Mouse (Mus musculus) midbrain, embryonic 15.5 days (tissue): ENCODE data around the gene Gpr152. TPM values are rescaled to one million over a fixed set of nuclear protein-coding genes. Genes with fewer than 3 reads are reported as not detected.
"Not testable (repeated sequence)": the region's sequence is repeated elsewhere in the genome, so short reads cannot be mapped to it uniquely, and the experiment has no call there.

Source experiments
- ATAC-seq: fragments of 200-750 bp; cut with Nextera tagmentation; replicated peaks from 2 replicates; pipeline ENCODE4 v1.8.0; 2017; ENCODE audit warnings: moderate TSS enrichment
- H3K27ac ChIP-seq: fragments of 300-500 bp; sonication (generic); 2 replicates; pipeline ENCODE4 v1.5.1; 2015; ENCODE audit warnings: mild to moderate bottlenecking, inconsistent platforms
- H3K27me3 ChIP-seq: fragments of 300-500 bp; sonication (generic); replicated peaks from 2 replicates; pipeline ENCODE4 v1.6.1; 2015; ENCODE audit warnings: inconsistent platforms
- H3K36me3 ChIP-seq: fragments of 300-500 bp; sonication (generic); replicated peaks from 2 replicates; pipeline ENCODE4 v1.6.1; 2015; ENCODE audit warnings: inconsistent platforms
- H3K4me1 ChIP-seq: fragments of 300-500 bp; sonication (generic); 2 replicates; pipeline ENCODE4 v1.6.1; 2015; ENCODE audit warnings: inconsistent platforms
- H3K4me2 ChIP-seq: fragments of 300-500 bp; sonication (generic); 2 replicates; pipeline ENCODE4 v1.6.1; 2015; ENCODE audit warnings: inconsistent platforms, mild to moderate bottlenecking, moderate library complexity
- H3K4me3 ChIP-seq: fragments of 300-500 bp; sonication (generic); 2 replicates; pipeline ENCODE4 v1.5.1; 2015; ENCODE audit warnings: mild to moderate bottlenecking, inconsistent platforms
- H3K9ac ChIP-seq: fragments of 300-500 bp; sonication (generic); 2 replicates; pipeline ENCODE4 v1.6.1; 2015; ENCODE audit warnings: mild to moderate bottlenecking, inconsistent platforms
- H3K9me3 ChIP-seq: fragments of 300-500 bp; sonication (generic); 2 replicates; pipeline ENCODE4 v1.6.1; 2016; ENCODE audit warnings: inconsistent platforms
- WGBS: fragments of 180-500 bp; shearing (Covaris S2); methylation state at CpG from one replicate; pipeline ENCODE4 v1.1.7; 2015; ENCODE audit warnings: mixed read lengths; 5-methylcytosine and 5-hydroxymethylcytosine counted together
- polyA plus RNA-seq: library from polyadenylated mRNA; unstranded; fragments of >200 nt; fragmentation: Nextera tagmentation; extraction: Ambion mirVana; gene quantifications from 2 replicates; pipeline ENCODE4 v1.2.1, GENCODE M21; 2015

The Gpr152 gene
- polyA plus RNA-seq, 1 experiment from 2014 or later, result 0.04 TPM

DNA sequence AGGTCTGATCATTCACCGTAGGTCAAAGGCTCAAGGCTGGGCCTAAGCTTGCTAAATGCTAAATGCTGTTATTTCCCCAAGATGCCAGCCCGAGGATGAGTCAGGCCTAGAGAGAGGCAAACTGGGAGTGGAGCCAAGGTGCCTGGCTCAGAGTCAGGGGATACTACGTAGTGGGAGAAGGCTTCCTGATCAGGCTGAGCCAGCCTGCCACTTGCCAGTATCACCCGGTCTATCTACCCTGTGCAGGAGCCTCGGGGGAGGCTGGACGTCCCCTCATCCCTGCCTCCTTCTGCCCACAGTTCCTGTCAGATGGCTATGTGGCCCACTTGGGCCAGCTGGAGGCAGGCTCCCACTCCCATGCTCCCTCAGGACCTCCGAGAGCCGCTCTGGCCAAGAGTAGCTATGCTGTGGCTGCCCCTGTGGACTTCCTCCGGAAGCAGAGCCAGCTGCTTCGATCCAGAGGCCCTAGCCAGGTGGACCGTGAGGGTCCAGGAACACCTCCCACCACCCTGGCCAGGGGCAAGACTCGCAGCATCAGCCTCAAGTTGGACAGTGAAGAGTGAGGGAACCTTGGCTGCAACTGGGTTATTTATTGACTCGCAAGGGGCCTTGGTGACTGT is 26.3 kb upstream of the Gpr152 start:
- no peaks in the 10 kb centered on the region for H3K9me3 ChIP-seq
- H3K4me2 ChIP-seq, result no peak overlapping the region
- H3K36me3 ChIP-seq, result peaks cover 61% of the 10 kb centered on the region
- WGBS, result 84% methylated on average over 13 of the region's 13 CpGs
- no peak overlapping the region for H3K9ac ChIP-seq
- no peak for ATAC-seq
- no peaks in the 10 kb centered on the region for H3K4me1 ChIP-seq
- H3K27ac ChIP-seq, result no peak overlapping the region
- H3K27me3 ChIP-seq, result no peaks in the 10 kb centered on the region
- H3K4me3 ChIP-seq, result no peak overlapping the region

DNA sequence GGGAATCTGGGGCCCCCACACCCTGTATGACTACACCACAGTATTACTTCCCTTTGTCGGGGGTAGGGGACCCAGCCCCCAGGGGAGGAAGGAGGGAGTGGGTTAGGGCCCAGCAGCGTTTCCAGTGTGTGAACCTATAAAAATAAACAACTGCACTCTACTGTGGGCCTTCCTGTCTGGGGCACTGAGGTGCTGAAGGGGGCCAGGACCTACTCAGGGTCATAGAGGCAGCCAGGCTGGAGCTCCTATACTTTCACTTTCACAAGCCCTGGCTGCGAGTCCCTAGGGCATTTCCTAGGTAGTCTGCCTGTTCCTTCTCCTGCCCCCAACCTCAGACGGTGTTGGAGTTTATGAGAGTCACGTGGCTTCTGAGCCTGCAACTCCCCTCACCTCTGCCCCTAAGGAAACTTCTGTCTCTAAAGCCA is 25.8 kb upstream of the Gpr152 start:
- H3K4me1 ChIP-seq, result no peaks in the 10 kb centered on the region
- 75% methylated on average over 5 of the region's 5 CpGs for WGBS
- H3K9ac ChIP-seq, result no peak overlapping the region
- H3K4me3 ChIP-seq, result no peak overlapping the region
- H3K9me3 ChIP-seq, result no peaks in the 10 kb centered on the region
- no peak overlapping the region for H3K27ac ChIP-seq
- H3K36me3 ChIP-seq, result peaks cover 61% of the 10 kb centered on the region
- ATAC-seq, result no peak; the same call in 1 of the 2 replicates
- no peak overlapping the region for H3K4me2 ChIP-seq
- no peaks in the 10 kb centered on the region for H3K27me3 ChIP-seq

DNA sequence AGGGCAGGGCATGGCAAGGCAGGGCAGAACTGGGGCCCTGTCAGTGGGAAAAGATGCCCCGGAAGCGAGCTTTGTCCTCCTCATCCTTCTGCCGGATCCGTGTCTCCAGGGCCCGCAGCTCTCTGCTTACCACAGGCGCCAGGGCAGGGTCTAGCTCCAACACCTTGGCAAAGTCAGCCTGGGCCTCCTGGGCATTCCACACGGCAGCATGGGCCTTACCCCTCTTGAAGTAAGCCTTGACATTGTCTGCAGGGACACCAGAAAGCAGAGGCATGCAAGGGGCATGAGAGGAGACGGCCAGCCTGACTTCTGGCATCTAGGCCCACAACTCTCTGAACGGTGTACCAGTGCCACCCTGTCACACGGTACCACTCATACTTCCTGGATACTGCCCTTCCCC is 25.0 kb upstream of the Gpr152 start:
- ATAC-seq, result no peak
- Histone ChIP-seq H3K9ac (no peak overlapping the region), H3K9me3 (no peaks in the 10 kb centered on the region), H3K4me1 (no peaks in the 10 kb centered on the region), H3K36me3 (peaks cover 58% of the 10 kb centered on the region), H3K4me3 (no peak overlapping the region), H3K27ac (no peak overlapping the region), H3K4me2 (no peak overlapping the region), H3K27me3 (no peaks in the 10 kb centered on the region)
- 90% methylated on average over 10 of the region's 10 CpGs for WGBS

DNA sequence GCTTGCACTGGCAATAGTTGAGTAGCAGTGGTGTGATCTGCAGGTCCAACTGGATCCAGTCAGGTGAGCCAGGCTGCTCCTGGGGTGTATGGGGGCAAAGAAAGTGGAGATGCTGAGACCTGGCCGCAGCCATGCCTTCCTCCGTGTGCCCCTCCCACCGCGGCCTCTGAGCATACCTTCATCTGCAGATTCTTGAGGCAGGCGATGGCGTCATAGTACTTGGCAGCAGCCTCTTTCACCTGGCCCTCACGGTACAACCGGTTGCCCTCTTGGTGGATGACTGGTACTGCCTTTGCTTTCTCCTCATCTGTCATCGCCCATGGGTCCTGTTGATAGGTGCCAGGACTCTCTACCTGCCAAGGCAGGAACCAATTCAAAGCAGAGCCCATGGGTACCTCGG is 24.4 kb upstream of the Gpr152 start:
- Histone ChIP-seq H3K4me3 (no peak overlapping the region), H3K27ac (no peak overlapping the region), H3K27me3 (no peaks in the 10 kb centered on the region), H3K36me3 (peaks cover 56% of the 10 kb centered on the region), H3K9me3 (no peaks in the 10 kb centered on the region), H3K4me2 (no peak overlapping the region), H3K9ac (no peak overlapping the region), H3K4me1 (peaks cover 3% of the 10 kb centered on the region; the same call in 1 of the 2 replicates)
- 91% methylated on average over 10 of the region's 10 CpGs for WGBS
- no peak for ATAC-seq

DNA sequence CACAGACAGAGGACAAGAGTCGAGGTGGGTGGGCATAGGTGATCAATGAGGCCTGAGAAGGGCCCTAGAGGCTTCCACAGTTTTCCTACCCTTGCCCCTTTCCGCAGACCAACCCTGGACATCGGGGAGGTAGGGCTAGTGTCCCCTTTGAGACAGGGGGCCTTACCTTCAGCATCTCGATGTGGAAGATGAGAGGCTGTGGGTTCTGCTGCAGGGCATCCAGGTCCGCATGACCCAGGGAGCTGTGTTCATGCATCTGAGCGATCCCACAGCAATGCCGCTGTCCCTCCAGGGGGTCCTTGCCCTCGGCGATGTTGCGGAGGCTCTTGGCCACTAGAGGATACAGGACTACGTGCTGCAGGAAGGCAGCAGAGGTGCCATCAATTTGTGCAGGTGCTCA is 23.8 kb upstream of the Gpr152 start:
- peaks cover 50% of the 10 kb centered on the region for H3K36me3 ChIP-seq
- ATAC-seq, result no peak
- WGBS, result 85% methylated on average over 11 of the region's 11 CpGs
- H3K27ac ChIP-seq, result no peak overlapping the region
- H3K4me3 ChIP-seq, result no peak overlapping the region
- H3K9me3 ChIP-seq, result no peaks in the 10 kb centered on the region
- no peak overlapping the region for H3K9ac ChIP-seq
- no peaks in the 10 kb centered on the region for H3K27me3 ChIP-seq
- H3K4me1 ChIP-seq, result peaks cover 10% of the 10 kb centered on the region
- no peak overlapping the region for H3K4me2 ChIP-seq

DNA sequence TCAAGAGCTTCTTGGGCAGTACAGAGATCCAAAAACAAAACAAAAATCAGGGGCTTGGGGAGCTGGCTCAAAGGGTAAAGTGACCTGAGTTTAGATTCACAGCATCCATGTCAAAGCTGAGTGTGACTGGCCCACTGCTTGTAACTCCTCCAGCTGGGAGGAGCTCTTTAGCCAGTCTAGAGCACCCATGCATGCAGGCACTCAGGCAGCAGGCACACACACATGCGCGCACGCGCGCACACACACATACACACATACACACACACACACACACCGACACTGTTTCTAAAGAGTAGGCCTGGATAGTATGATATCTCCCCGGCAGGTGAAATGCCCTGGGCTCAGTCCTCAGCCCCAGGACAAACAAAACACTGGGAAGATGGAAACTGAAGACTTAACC is 22.6 kb upstream of the Gpr152 start:
- Histone ChIP-seq H3K36me3 (peaks cover 42% of the 10 kb centered on the region), H3K4me3 (no peak overlapping the region), H3K9me3 (no peaks in the 10 kb centered on the region), H3K4me1 (peaks cover 10% of the 10 kb centered on the region), H3K27me3 (no peaks in the 10 kb centered on the region), H3K4me2 (no peak overlapping the region), H3K27ac (no peak overlapping the region), H3K9ac (no peak overlapping the region)
- 93% methylated on average over 7 of the region's 7 CpGs for WGBS
- ATAC-seq, result no peak

DNA sequence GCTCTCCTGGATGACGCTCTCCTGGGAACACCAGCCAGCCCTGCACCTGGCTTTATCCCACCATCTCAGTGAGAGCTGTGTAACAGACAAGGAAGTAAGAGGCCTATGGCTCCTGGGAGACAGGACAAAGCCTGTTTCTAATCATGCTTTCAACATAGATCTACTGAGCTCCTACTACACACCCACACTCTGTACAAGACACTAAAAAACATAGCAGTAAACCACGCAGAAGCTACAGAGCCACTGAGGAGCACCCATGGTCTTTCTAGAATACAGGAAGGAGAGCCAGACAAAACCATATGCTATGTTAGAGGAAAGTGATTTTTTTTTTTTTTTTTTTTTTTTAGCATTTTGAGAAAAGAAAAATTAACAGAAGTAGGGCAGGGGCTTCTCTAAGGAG is 21.2 kb upstream of the Gpr152 start:
- Histone ChIP-seq H3K4me1 (peaks cover 10% of the 10 kb centered on the region), H3K36me3 (peaks cover 31% of the 10 kb centered on the region), H3K27ac (no peak overlapping the region), H3K27me3 (no peaks in the 10 kb centered on the region), H3K9ac (no peak overlapping the region), H3K4me2 (no peak overlapping the region), H3K4me3 (no peak overlapping the region), H3K9me3 (no peaks in the 10 kb centered on the region)
- ATAC-seq, result no peak
- WGBS, result 98% methylated on average over 2 of the region's 2 CpGs

DNA sequence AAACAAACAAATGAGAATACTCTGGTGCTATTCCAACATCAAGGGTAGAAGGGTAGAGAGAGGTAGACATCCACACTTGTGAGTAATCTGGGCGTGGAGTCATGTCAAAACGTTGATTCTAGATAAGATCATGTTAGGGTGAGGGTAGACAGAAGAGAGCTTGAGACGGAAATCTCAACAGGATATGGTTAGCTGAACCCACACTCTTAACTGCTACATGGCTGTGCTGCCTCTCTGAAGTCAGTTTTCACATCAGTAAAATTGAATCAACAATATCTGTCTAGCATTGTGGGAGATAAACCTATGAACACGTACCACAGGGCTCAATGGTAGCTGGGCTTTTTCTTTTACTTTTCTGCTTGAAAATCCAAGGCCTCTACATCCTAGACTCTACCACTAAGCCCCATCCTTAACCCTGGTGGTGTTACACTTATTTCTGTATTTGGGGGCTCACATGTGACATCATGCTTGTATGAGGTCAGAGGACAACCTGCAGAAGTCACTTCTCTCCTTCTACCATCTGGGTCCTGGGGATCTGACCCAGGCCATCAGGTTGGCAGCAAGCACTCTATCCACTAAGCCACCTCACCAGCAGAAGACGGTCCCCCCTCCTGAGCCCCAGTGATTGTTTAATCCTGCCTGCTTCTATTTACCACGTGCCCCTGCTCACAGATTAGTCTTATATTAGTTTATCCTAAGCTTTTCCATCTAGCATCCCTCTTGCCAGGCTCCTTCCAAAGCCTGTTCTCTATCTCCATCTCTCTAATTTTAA is 19.7 kb upstream of the Gpr152 start:
- no peak overlapping the region for H3K4me3 ChIP-seq
- H3K9ac ChIP-seq, result no peak overlapping the region
- no peaks in the 10 kb centered on the region for H3K27me3 ChIP-seq
- ATAC-seq, result no peak
- peaks cover 14% of the 10 kb centered on the region for H3K4me1 ChIP-seq
- WGBS, result 87% methylated on average over 6 of the region's 6 CpGs
- H3K4me2 ChIP-seq, result peak overlapping the region; percentile 42; the same call in 1 of the 2 replicates
- H3K27ac ChIP-seq, result no peak overlapping the region
- H3K36me3 ChIP-seq, result peaks cover 16% of the 10 kb centered on the region
- no peaks in the 10 kb centered on the region for H3K9me3 ChIP-seq

DNA sequence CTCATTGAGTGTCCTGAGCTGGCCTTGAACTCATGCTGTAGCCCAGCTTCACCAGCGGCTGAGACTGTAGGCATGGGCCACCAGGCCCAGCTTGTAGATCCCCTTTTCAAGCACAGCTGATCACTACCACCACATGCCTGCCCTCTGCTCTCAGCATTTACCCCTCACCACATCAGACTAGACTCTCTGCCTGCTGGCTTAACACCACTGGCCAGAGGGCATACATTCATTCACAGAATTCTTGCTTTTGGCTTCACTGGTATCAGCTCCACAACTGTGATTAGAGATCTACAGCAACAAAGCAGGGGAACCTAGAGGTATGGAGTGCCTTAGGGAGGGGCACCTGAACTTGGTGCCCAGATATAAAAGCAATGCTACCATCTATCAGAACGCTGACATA is 19.1 kb upstream of the Gpr152 start:
- peaks cover 10% of the 10 kb centered on the region for H3K36me3 ChIP-seq
- H3K27me3 ChIP-seq, result no peaks in the 10 kb centered on the region
- 0 out of 2 replicates have a peak overlapping the region, but pooled peaks have one; percentile 1 for H3K9ac ChIP-seq
- peak overlapping the region; percentile 42 for H3K4me2 ChIP-seq
- ATAC-seq, result peak; percentile 7
- peaks cover 17% of the 10 kb centered on the region for H3K4me1 ChIP-seq
- H3K27ac ChIP-seq, result peak overlapping the region; percentile 22; the same call in 1 of the 2 replicates
- WGBS, result 97% methylated on average over 2 of the region's 2 CpGs
- H3K9me3 ChIP-seq, result no peaks in the 10 kb centered on the region
- peak overlapping the region; percentile 46 for H3K4me3 ChIP-seq

DNA sequence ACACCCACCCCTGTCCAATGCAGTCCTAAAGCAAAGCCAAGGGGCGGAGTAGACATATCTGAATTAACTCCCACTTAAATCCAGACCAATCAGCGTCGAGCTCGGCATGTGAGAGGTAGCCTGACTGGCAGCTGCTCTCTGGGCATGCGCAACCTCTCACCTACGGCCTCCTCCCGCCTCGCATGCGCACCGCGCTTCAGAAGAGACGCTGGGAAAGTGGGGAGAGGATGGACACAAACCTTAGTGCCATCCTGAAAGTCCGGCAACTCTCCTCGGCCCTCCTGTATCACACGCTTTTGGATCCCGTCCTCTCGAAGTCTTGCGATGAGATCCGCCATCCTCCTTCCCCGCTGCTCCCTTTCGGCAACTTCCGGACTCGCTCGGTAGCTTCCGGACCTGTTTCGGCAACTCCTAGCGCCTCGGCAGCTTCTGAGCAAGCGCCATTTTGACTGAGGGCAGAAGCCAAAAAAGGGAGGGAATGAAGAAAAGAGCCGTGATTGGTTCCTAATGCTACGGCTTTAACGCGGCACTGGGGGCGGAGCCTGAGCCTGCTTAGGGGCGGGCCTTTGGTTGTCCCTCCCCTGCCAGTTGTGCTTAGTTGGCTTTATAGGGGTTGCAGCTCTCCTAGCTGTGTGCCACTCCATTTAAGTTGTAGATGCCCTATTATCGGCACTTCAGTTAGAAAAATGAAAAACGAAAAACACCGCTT is 18.3 kb upstream of the Gpr152 start:
- H3K9ac ChIP-seq, result peak overlapping the region; percentile 49; the same call in 1 of the 2 replicates
- H3K4me3 ChIP-seq, result peak overlapping the region; percentile 46
- no peaks in the 10 kb centered on the region for H3K27me3 ChIP-seq
- peak overlapping the region; percentile 42 for H3K4me2 ChIP-seq
- H3K4me1 ChIP-seq, result peaks cover 18% of the 10 kb centered on the region
- 3% methylated on average over 38 of the region's 38 CpGs for WGBS
- peak overlapping the region; percentile 86 for H3K27ac ChIP-seq
- H3K9me3 ChIP-seq, result no peaks in the 10 kb centered on the region
- 0 out of 2 replicates have a peak, but pooled peaks cover 5% of the 10 kb centered on the region for H3K36me3 ChIP-seq
- ATAC-seq, result peak; percentile 91

DNA sequence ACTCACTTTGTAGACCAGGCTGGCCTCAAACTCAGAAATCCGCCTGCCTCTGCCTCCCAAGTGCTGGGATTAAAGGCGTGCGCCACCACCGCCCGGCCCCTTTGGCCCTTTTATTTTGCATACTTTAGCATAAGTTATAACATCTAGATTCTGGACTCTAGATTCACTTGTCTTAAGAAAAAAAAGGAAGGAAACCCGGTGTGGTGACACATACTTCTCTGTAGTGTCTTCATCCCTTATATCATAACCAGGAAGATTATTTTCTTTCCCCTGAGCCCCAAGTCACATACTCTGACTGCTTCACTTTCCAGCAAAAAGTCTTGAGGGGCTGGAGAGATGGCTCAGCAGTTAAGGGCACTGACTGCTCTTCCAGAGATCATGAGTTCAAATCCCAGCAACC is 17.7 kb upstream of the Gpr152 start:
- not testable (repeated sequence) for H3K27me3 ChIP-seq, H3K36me3 ChIP-seq, ATAC-seq, H3K9me3 ChIP-seq, H3K9ac ChIP-seq
- Histone ChIP-seq H3K4me3 (peak overlapping the region; percentile 46; the same call in 1 of the 2 replicates), H3K4me2 (peak overlapping the region; percentile 42), H3K4me1 (peaks cover 24% of the 10 kb centered on the region), H3K27ac (peak overlapping the region; percentile 86; the same call in 1 of the 2 replicates)
- WGBS, result 61% methylated on average over 6 of the region's 6 CpGs
